Mouse (Mus musculus): ENCODE measurements around the gene Rnps1. TPM values are rescaled to one million over a fixed set of nuclear protein-coding genes. Genes with fewer than 3 reads are reported as not detected.
A peak's percentile ranks its signal among the peaks of the same experiment; 100 is the strongest.
"Not testable (repeated sequence)": the region's sequence is repeated elsewhere in the genome, so short reads cannot be mapped to it uniquely, and the experiment has no call there.

The Rnps1 gene
- total RNA-seq (2021), result 100 to 1,000 TPM; 122 to 133 TPM
- long read RNA-seq, experiment 1, transcript Rnps1-211 (8 exons, 1,769 nt), result minor isoform, 10 of 71 reads
- long read RNA-seq, experiment 1, transcript Rnps1-203 (9 exons, 1,920 nt), result minor isoform, 11 of 71 reads
- long read RNA-seq, experiment 1, transcript Rnps1-201 (8 exons, 1,816 nt), result minor isoform, 11 of 71 reads
- long read RNA-seq, experiment 1, transcript Rnps1-202 (7 exons, 1,646 nt), result major isoform, 21 of 71 reads
- long read RNA-seq, experiment 1, partial matches to known transcripts, result 12 of 71 reads
- long read RNA-seq, experiment 1, other reads (novel, unspliced or antisense), result 1 of 71 reads
- long read RNA-seq, experiment 2, transcript Rnps1-202 (7 exons, 1,646 nt), result major isoform, 46 of 129 reads
- long read RNA-seq, experiment 2, transcript Rnps1-201 (8 exons, 1,816 nt), result minor isoform, 13 of 129 reads
- long read RNA-seq, experiment 2, transcript Rnps1-211 (8 exons, 1,769 nt), result minor isoform, 15 of 129 reads
- long read RNA-seq, experiment 2, transcript Rnps1-207 (1 exons, 2,106 nt), result minor isoform, 16 of 129 reads
- long read RNA-seq, experiment 2, partial matches to known transcripts, result 15 of 129 reads
- long read RNA-seq, experiment 2, other reads (novel, unspliced or antisense), result 10 of 129 reads

DNA sequence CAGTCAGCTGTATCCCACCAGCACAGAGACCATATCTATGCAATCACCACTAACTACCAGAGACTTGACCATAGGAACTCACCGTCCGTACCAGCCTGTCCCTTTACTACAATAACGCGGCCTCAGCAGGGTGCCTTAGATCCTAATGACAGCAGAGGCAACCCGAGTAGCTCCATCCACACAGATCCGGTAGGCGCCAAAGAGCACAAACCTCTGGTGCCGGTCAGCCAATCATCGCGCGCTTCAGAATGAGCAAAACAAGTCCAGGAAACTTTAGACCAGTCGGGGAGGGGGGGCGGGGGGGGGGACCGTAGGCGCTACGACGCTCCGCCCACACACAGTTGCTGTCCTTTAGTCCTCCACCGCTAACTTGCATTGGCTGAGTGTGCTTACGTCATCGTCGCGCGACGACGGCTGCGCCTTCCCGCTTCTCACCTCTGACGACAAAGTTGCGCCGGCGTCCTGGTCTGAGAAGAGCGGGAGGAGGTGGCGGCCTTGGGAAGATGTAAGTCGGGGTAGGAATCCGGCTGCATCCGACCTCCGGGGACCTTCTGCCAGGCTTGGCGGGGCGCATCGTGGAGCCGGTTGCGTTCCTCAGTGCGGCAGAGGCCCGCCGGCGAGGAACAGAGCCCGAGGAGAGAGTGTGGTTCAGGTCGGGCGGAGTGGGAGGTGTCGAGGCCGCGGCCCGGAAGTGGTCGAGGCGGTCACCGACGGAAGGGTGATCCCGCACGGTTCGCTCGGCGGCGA, at the start of gene Rnps1:
Gene Rnps1, plus strand, starts transcription at position 336 of the 747 bp plus-strand sequence.
- peak; percentile 84 to 91 for DNase-seq (ENCODE audit: low spot score in 2 of 2)

DNA sequence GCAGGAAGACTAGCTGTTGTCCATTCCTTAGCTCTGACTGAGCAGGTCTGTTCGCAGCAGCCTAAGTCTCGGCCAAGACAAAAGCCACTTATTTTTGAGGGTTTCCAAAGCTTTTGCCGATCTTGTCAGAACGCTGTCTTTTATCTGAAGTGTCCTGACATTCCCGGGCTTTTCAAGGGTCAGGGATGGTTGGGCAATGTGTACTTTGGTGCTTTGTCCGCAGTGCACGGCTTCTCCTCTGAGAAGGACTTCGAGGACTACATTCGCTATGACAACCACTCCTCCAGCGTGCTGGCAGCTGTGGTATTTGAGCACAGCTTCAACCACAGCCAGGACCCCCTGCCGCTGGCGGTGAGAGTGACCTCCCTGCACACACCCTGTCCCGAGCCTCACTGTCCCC, 48.5 kb upstream of the Rnps1 start:
- no peak for DNase-seq (ENCODE audit: low spot score in 2 of 2)

GRCm38 (mm10) chr17:24375094-24375712, 39.2 kb upstream of the Rnps1 start:
- DNase-seq (ENCODE audit: low spot score in 2 of 2), result no peak

DNA sequence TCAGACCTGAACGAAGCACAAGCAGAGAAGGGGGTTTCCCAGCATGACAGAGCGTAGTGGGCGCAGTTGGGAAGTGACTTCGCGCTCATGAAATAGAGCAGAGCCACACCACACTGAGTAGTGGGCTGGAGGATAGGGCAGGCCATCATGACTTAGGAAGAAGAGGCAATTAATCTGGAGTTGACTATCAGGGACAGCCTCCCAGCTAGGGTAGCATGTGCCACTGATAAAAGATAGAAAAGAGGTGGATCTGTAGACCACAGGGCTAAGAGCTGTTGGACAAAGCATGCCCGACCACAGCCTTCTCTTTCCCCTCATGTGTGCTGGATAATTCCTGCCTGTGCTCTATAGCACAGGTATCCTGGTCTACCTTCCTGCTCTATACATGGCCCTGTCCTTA, 38.5 kb upstream of the Rnps1 start:
- no peak for DNase-seq (ENCODE audit: low spot score in 2 of 2)

GRCm38 (mm10) chr17:24378496-24378895, 35.9 kb upstream of the Rnps1 start:
- no peak for DNase-seq (ENCODE audit: low spot score in 2 of 2)

- no peak for DNase-seq (ENCODE audit: low spot score in 2 of 2)
Observed at GRCm38 (mm10) chr17:24383789-24384188, 30.6 kb upstream of the Rnps1 start.

GRCm38 (mm10) chr17:24388711-24389110, 25.7 kb upstream of the Rnps1 start:
- DNase-seq (ENCODE audit: low spot score in 2 of 2), result no peak

DNA sequence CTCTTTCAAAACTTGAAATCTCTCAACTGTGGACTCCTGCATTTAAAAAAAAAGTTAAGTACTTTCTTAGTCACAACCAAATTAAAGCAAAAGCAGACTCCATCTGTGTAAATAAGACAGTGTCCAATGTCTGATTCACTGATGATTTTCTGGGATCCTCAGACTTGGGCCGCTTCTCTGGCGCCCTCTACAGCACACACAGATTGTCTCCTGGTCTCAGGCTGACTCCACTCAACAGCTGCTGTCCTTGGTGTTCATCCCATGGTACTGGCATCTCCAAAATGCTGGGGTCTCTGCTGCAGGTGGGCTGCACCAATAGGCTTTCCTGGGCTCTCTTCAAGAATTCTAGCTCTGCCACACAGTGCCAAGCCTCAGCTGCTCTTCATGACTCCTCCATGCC, 24.5 kb upstream of the Rnps1 start:
- DNase-seq (ENCODE audit: low spot score in 2 of 2), result peak in 1 of 2 experiments; percentile 34

- DNase-seq (ENCODE audit: low spot score in 2 of 2), result no peak
Observed at GRCm38 (mm10) chr17:24391149-24391548, 23.2 kb upstream of the Rnps1 start.

GRCm38 (mm10) chr17:24393527-24393926, 20.8 kb upstream of the Rnps1 start:
- DNase-seq (ENCODE audit: low spot score in 2 of 2), result no peak

DNA sequence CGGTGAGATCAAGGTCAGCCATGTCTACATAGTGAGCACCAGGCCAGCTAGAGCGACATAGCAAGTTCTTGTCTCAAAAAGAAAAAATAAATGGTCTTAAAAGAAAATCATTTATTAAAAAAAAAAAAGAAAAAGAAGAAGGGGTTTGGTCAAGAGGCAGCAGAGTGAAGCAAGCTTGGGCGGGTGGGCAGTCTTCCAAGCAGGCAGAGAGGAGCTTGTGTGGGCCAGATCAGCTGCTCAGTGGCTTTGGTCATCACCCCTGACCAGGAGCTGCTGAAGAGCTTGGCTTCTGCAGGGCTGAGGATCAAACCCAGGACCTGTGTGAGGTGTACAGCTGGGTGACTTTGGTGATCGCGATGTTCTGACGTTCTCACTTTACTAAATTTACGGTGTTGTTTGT, 19.9 kb upstream of the Rnps1 start:
- no peak for DNase-seq (ENCODE audit: low spot score in 2 of 2)

DNA sequence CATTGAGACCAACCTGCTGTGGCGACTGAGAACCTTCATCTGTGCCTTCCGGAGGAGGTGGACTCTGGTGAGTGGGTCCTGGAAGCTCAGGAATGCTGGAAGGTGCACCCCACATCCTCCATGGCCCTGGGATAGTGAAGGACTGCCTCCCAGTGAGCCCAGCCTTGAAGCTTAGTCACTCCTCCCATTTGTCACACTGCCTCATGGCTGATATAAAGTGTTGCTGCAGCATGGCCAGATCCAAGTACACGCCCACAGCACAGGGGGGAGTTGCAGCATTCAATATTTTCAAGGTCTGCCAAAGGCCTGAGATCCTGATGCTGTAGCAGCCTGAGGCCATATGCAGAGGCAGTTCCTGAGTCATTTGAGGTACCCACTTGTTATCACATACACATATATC, 12.0 kb upstream of the Rnps1 start:
- DNase-seq (ENCODE audit: low spot score in 2 of 2), result peak in 1 of 2 experiments; percentile 54

DNA sequence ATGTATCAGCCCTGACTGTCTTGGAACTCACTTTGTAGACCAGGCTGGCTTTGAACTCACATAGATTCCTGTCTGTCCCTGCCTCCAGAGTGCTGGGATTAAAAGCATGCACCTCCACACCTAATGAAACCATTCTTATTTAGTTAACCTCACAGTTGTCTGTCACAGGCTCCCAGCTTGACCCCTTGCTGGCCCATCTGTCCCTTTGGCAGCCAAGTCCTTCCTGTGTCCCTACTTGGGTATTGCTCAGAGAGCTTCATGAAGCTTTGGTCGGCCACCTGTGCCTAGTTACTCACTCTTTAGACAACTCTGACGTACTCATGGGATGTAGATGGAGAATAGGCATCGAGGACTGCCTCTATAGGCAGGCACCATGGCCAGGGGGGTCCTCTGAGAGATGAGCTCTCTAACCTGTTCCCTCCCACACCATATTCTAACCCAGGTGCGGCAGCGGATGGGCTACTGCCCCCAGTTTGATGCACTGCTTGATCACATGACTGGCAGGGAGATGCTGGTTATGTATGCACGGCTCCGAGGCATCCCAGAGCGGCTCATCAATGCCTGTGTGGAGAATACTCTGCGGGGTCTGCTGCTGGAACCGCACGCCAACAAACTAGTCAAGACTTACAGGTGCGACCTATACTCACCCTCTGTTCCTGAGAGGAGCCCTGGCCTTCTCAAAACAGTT, 7.1 kb upstream of the Rnps1 start:
- DNase-seq (ENCODE audit: low spot score in 2 of 2), result no peak

DNA sequence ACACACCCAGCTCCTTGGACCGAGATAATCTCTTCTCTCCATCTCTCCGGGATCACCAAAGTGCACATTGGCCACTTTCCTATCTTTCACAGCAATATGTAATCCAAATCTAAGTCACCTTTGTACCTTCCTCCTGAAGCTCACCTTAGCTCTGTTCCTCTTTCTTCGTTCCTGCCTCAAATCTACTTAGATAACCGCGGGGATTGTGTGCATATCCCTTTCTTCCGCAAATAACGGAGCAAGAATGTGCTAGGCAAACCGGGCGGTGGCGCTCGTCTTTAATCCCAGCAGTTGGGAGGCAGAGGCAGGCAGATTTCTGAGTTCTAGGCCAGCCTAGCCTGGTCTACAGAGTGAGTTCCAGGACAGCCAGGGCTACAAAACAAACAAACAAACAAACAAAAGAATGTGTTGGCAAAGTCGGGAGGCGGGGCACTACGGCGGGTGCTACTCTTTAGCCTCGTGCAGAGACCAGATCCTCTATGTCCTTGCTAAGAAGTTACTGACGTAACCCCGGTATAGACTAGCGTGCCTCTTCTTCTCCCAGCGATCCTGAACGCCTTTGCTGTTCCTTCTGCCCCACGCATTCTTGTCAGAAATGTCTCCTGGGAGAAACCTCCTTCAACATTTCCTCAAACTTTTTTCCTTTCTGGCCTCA, 681 bp upstream of the Rnps1 start:
- DNase-seq (ENCODE audit: low spot score in 2 of 2), result no peak

DNA sequence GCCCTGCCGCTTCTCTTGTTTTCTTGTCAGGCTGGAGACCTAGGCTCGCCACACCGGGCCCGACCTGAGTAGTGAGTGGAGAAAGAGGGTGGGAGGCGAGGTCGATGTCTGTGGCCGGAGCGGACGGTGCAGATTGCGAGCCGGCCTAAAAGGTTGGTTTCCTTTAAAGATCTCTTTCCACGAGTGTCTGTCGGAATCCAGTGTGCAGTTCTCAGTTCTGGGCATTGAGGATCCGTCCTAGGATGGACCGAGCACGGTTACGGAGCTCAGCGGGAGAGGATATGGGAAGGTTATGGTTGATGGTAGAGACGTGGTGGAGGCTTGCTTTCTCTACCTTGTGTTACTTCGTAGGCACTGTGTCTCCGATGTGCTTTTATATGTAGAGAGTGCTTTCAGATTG, 646 bp downstream of the Rnps1 start:
- DNase-seq (ENCODE audit: low spot score in 2 of 2), result no peak

GRCm38 (mm10) chr17:24416051-24416652, 1.8 kb downstream of the Rnps1 start:
- no peak for DNase-seq (ENCODE audit: low spot score in 2 of 2)

DNA sequence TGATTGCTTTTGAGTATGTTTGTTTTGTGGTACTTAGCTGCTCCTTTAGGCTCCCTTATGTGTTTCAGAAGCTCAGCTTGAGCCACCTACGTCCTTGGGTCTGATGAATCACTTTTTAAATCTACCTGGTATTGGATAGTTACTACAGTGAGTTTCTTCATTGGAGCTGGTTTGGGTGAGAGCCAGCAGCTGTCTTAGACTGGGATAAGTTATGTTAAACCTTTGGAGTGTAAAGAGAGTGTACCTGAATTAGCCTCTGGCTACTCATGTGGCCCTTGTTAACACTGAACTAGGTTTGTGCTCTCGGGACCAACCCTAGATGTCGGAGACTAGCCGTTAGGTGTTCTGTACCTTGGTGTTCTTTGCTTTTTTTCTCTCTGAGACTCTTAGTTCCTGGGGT, 8.7 kb downstream of the Rnps1 start:
- no peak for DNase-seq (ENCODE audit: low spot score in 2 of 2)

- DNase-seq (ENCODE audit: low spot score in 2 of 2), result no peak
Observed at GRCm38 (mm10) chr17:24424489-24424888, 10.1 kb downstream of the Rnps1 start.

- not testable (repeated sequence) for DNase-seq (ENCODE audit: low spot score in 2 of 2)
Observed at GRCm38 (mm10) chr17:24425326-24425725, 11.0 kb downstream of the Rnps1 start.

DNA sequence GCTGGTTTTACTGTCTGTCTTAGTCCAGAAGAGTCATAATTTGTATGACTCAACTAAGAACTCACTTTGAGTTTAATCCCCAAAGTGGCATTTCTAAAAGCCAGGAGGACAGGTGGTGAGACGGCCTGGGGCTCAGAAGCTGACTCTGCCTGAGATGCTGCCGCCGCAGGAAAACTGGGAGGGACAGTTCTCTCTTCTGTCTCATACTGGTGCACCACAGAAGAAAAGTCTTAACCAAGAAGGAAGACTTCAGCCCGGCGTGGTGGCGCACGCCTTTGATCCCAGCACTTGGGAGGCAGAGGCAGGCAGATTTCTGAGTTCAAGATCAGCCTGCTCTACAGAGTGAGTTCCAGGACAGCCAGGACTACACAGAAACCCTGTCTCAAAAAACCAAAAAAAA, 11.5 kb downstream of the Rnps1 start:
- no peak for DNase-seq (ENCODE audit: low spot score in 2 of 2)
